Mouse (Mus musculus) liver, postnatal 0 days (tissue): ENCODE results near the gene Necap1. TPM values are rescaled to one million over a fixed set of nuclear protein-coding genes. Genes with fewer than 3 reads are reported as not detected.

Experiments
- ATAC-seq: fragments of 200-750 bp; cut with Nextera tagmentation; 2 replicates; pipeline ENCODE4 v1.8.0; 2017; ENCODE audit warnings: mild to moderate bottlenecking, moderate library complexity
- DNase-seq: peaks from one replicate; pipeline ENCODE4 v3.0.0-alpha.2; 2016
- H3K27ac ChIP-seq: fragments of 300-500 bp; sonication (generic); 2 replicates; pipeline ENCODE4 v1.5.1; 2014; ENCODE audit warnings: antibody characterized with exemption, moderate library complexity, mild to moderate bottlenecking, low read depth
- H3K27me3 ChIP-seq: fragments of 300-500 bp; sonication (generic); 2 replicates; pipeline ENCODE4 v1.6.1; 2014; ENCODE audit warnings: low read length, control low read depth, mixed read lengths; ENCODE audit not compliant: insufficient read depth
- H3K36me3 ChIP-seq: fragments of 300-500 bp; sonication (generic); replicated peaks from 2 replicates; pipeline ENCODE4 v1.6.1; 2014; ENCODE audit warnings: mild to moderate bottlenecking, control low read depth, low read length, moderate library complexity, mixed read lengths; ENCODE audit not compliant: insufficient read depth
- H3K4me1 ChIP-seq: fragments of 300-500 bp; sonication (generic); 2 replicates; pipeline ENCODE4 v1.6.1; 2014; ENCODE audit warnings: antibody characterized with exemption, mild to moderate bottlenecking, control low read depth; ENCODE audit not compliant: insufficient read depth
- H3K4me2 ChIP-seq: fragments of 300-500 bp; sonication (generic); 2 replicates; pipeline ENCODE4 v1.6.1; 2014; ENCODE audit warnings: low read depth, mild to moderate bottlenecking, low read length, moderate library complexity, mixed read lengths
- H3K4me3 ChIP-seq: fragments of 300-500 bp; sonication (generic); 2 replicates; pipeline ENCODE4 v1.5.1; 2014; ENCODE audit warnings: low read depth, low read length
- H3K9ac ChIP-seq: fragments of 300-500 bp; sonication (generic); replicated peaks from 2 replicates; pipeline ENCODE4 v1.6.1; 2014; ENCODE audit warnings: mild to moderate bottlenecking, moderate library complexity
- H3K9me3 ChIP-seq: fragments of 300-500 bp; sonication (generic); 2 replicates; pipeline ENCODE4 v1.6.1; 2016; ENCODE audit warnings: mild to moderate bottlenecking, control low read depth, low read length, mixed read lengths
- CTCF ChIP-seq: sonication (generic); IDR thresholded peaks from 2 replicates; pipeline ENCODE4 v1.5.1; 2016; ENCODE audit warnings: antibody characterized with exemption, low read depth
- EP300 ChIP-seq: IDR thresholded peaks from 2 replicates; pipeline ENCODE4 v1.6.1; 2016; ENCODE audit warnings: antibody characterized with exemption, low read depth, mild to moderate bottlenecking
- WGBS: fragments of 180-500 bp; shearing (Covaris S2); extraction: QIAGEN DNeasy Blood & Tissue Kit; methylation state at CpG from one replicate; pipeline ENCODE4 v1.1.7; 2014; ENCODE audit not compliant: insufficient replicate concordance; 5-methylcytosine and 5-hydroxymethylcytosine counted together
- microRNA-seq: library from miRNA; unstranded; fragments of <30 nt; microRNA quantifications from one replicate; pipeline ENCODE4, GENCODE M21; 2016
- polyA plus RNA-seq: library from polyadenylated mRNA; unstranded; fragments of >200 nt; fragmentation: Nextera tagmentation; extraction: Ambion mirVana; gene quantifications from 2 replicates; pipeline ENCODE4 v1.2.1, GENCODE M21; 2015

Necap1 gene
- polyA plus RNA-seq, 1 experiment from 2014 or later = 18.5 TPM

GRCm38 (mm10) chr6:122921451-122921850 is 47.2 kb downstream of the Necap1 start, which contains the start of gene Clec4a1:
Gene Clec4a1 (plus strand): TSS chr6:122921848.
- ATAC-seq (peak; percentile 57), DNase-seq (peak; percentile 25)
- no peak within 1 kb of the TSS for H3K9ac ChIP-seq
- no peaks in the 10 kb centered on the region for H3K36me3 ChIP-seq
- no peak within 1 kb of the TSS for H3K4me3 ChIP-seq
- no peaks in the 10 kb centered on the region for H3K4me1 ChIP-seq
- H3K27me3 ChIP-seq = no peaks in the 10 kb centered on the region
- no peaks in the 10 kb centered on the region for H3K9me3 ChIP-seq
- peak within 1 kb of the TSS; percentile 55 for H3K27ac ChIP-seq
- no peak within 1 kb of the TSS for H3K4me2 ChIP-seq
- TF ChIP-seq CTCF = no peak
- no peak for TF ChIP-seq EP300
- WGBS = 27% methylated on average over 4 of the region's 4 CpGs

GRCm38 (mm10) chr6:122934845-122935244 is 60.6 kb downstream of the Necap1 start:
- Histone ChIP-seq H3K4me3 (no peak overlapping the region), H3K27me3 (no peaks in the 10 kb centered on the region), H3K27ac (no peak overlapping the region), H3K9ac (no peak overlapping the region), H3K4me1 (no peaks in the 10 kb centered on the region), H3K4me2 (no peak overlapping the region), H3K9me3 (no peaks in the 10 kb centered on the region), H3K36me3 (no peaks in the 10 kb centered on the region)
- DNase-seq = no peak
- 71% methylated on average over 3 of the region's 3 CpGs for WGBS
- TF ChIP-seq EP300 (no peak), CTCF (no peak)
- ATAC-seq = 0 out of 2 replicates have a peak, but pooled peaks have one; percentile 19

Small RNAs within 50 kb of the gene (microRNA-seq; reads per million reads assigned to microRNA genes)
- not detected for gene Mir7231

Other genes starting within 250 kb of the Necap1 start
- 0.16 TPM in 1 of 2 replicates, not detected in the other for gene Dppa3, start 248.1 kb upstream of the Necap1 start, polyA plus RNA-seq
- gene Nanog, start 167.0 kb upstream of the Necap1 start, polyA plus RNA-seq = not detected in 2 replicates
- gene Slc2a3, start 72.8 kb upstream of the Necap1 start, polyA plus RNA-seq = 7.3 and 8.5 TPM in 2 replicates
- 1.0 and 1.2 TPM in 2 replicates for gene Foxj2, start 54.6 kb upstream of the Necap1 start, polyA plus RNA-seq
- 1.8 and 2.1 TPM in 2 replicates for gene C3ar1, start 18.3 kb upstream of the Necap1 start, polyA plus RNA-seq
- gene Clec4a1, start 47.4 kb downstream of the Necap1 start, polyA plus RNA-seq = 6.4 TPM in 2 replicates
- 8.2 and 9.3 TPM in 2 replicates for gene Clec4a3, start 78.0 kb downstream of the Necap1 start, polyA plus RNA-seq
- gene Clec4a4, start 115.9 kb downstream of the Necap1 start, polyA plus RNA-seq = 0.15 and 0.21 TPM in 2 replicates
- 0.15 and 0.25 TPM in 2 replicates for gene Clec4b1, start 175.5 kb downstream of the Necap1 start, polyA plus RNA-seq
- 20.4 and 20.6 TPM in 2 replicates for gene Clec4a2, start 232.0 kb downstream of the Necap1 start, polyA plus RNA-seq